Mouse (Mus musculus): ENCODE data around the gene Nsun2. TPM values are rescaled to one million over a fixed set of nuclear protein-coding genes. Genes with fewer than 3 reads are reported as not detected.

Nsun2 gene
- polyA plus RNA-seq, 2 experiments: 102 to 134 TPM

DNA sequence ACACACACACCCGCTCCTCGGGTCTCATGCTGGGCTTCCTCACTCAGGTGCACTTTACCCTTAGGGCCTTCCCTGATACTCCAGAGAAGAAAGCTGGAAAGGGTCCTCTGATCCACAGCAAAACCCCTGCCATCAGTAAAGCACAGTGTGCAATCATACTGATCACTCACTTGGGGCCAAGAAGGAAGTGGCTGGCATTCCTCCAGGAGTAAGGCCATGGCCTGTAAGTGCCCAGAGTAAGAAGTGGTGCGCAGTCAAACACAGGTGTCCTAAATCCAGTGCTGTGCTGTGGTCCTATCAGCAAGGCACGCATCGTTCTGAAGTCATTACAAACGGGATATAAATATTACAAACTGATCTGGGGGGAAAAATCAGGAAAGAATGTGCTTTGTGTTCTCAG lies 16.1 kb upstream of the Nsun2 start:
- DNase-seq (ENCODE audit: low spot score) (no peak), ATAC-seq (ENCODE audit: low FRiP score, low read depth) (no peak)
- H3K4me2 ChIP-seq (replicated peaks; ENCODE audit: low read depth, low read length, severe bottlenecking): no peak overlapping the region
- no peaks in the 10 kb centered on the region for H3K27me3 ChIP-seq (ENCODE audit: control insufficient read depth, insufficient read depth, low read length)
- H3K4me1 ChIP-seq (ENCODE audit: control insufficient read depth, insufficient read depth, low read length): peaks cover 8% of the 10 kb centered on the region; the same call in 1 of the 2 replicates
- 0 out of 2 replicates have a peak overlapping the region, but pooled peaks have one; percentile 16 for H3K9ac ChIP-seq (ENCODE audit: low read depth, low read length, severe bottlenecking)
- no peak overlapping the region for H3K27ac ChIP-seq (replicated peaks; ENCODE audit: low read depth, low read length)
- WGBS: 57% methylated on average over 6 of the region's 6 CpGs
- H3K36me3 ChIP-seq (ENCODE audit: control insufficient read depth, insufficient read depth, low read length): peaks cover 14% of the 10 kb centered on the region
- no peaks in the 10 kb centered on the region for H3K9me3 ChIP-seq (ENCODE audit: control insufficient read depth, low read length)
- H3K4me3 ChIP-seq (replicated peaks; ENCODE audit: low read length): no peak overlapping the region
- no peak for TF ChIP-seq POLR2A (IDR thresholded peaks at IDR 0.05; ENCODE audit: borderline replicate concordance, extremely low read depth, insufficient read depth, insufficient read length)

DNA sequence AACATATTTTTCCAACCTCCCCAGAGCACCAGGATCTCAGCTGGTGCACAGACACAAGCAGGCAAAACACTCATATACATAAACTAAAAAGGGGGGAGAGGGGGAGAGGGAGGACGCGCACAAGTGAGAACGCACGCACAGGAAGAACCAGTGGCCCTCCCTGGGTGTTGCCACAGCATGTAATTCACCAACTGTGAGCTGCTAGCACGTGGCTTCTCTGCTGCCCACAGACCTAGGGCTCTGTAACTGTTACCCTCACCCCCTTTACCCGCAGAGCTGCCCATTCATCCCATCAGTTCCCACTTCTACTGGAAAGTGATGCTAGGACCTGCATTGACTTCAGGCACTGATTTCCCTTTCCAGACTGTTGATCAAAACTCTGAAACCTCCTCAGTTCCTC lies 14.4 kb upstream of the Nsun2 start:
- ATAC-seq (ENCODE audit: low FRiP score, low read depth): no peak
- TF ChIP-seq POLR2A (IDR thresholded peaks at IDR 0.05; ENCODE audit: borderline replicate concordance, extremely low read depth, insufficient read depth, insufficient read length): no peak
- H3K27me3 ChIP-seq (ENCODE audit: control insufficient read depth, insufficient read depth, low read length): no peaks in the 10 kb centered on the region
- peaks cover 7% of the 10 kb centered on the region; the same call in 1 of the 2 replicates for H3K36me3 ChIP-seq (ENCODE audit: control insufficient read depth, insufficient read depth, low read length)
- 72% methylated on average over 6 of the region's 6 CpGs for WGBS
- H3K4me1 ChIP-seq (ENCODE audit: control insufficient read depth, insufficient read depth, low read length): peaks cover 10% of the 10 kb centered on the region; the same call in 1 of the 2 replicates
- no peak for DNase-seq (ENCODE audit: low spot score)
- H3K9me3 ChIP-seq (ENCODE audit: control insufficient read depth, low read length): no peaks in the 10 kb centered on the region
- no peak overlapping the region for H3K4me3 ChIP-seq (replicated peaks; ENCODE audit: low read length)
- no peak overlapping the region for H3K9ac ChIP-seq (ENCODE audit: low read depth, low read length, severe bottlenecking)
- no peak overlapping the region for H3K27ac ChIP-seq (replicated peaks; ENCODE audit: low read depth, low read length)
- no peak overlapping the region for H3K4me2 ChIP-seq (replicated peaks; ENCODE audit: low read depth, low read length, severe bottlenecking)

DNA sequence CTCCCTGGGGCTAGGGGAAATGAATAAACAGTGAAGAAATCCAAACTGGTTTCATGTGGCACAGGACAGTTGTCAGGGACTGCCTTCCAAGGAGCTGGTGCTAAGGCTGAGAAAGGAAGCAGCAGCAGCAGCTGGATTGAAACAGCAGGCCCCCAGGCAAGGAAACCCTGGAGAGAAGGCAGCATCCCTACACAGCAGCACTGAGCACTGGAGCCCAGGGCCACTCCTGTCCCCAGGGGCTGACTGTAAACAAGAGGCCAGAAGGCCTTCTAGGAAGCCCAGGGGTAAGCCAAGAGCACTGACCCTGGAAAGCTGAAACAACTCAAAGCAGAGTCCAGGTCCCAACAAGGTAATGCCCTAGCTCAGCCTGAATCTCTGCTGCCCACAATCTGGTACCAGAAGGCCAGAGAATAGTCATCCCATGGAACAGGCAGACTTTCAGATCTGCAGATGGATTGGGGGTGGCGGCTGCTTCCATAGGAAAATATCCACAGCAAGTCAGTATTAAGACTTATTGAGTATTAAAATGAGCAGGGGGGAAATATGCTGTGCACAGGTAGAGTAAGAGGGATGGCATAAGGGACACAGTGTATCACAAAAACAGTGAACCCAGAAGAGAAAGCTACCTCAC lies 11.3 kb upstream of the Nsun2 start:
- no peak for ATAC-seq (ENCODE audit: low FRiP score, low read depth)
- peaks cover 28% of the 10 kb centered on the region for H3K4me1 ChIP-seq (ENCODE audit: control insufficient read depth, insufficient read depth, low read length)

DNA sequence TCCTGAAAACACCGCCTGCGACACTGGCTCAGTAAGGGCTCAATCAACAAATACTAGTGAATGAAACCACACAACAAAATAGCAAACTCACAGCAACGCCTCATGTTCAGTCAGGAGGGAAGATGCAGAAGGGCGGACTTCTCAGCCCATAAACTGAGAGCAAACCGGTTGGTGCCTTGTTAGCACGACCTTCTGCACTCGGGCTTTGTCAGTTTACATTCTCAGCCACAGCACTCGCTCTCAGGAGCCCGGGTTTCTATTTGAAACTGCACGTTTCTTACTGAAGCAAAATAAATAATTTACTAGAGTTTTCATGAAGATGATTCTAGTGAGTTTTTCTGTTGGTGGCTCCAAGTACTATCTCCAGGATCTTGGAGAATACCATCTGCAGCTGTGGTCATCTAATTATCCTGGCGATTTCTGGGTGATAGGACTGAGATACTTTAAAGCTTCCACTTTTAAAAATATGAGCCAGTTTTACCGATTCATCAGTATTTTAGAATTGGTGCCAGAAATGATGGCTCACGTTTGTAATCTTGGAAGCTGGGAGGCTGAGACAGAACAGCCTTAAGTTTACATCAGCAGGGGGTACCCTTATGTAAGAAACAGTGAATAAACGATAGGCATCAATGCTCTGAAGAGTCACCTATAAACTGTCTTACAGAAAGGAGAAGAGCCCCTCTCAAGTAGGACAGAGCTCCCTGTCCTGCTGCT lies 9.9 kb upstream of the Nsun2 start:
- H3K9ac ChIP-seq (ENCODE audit: low read depth, low read length, severe bottlenecking): 0 out of 2 replicates have a peak overlapping the region, but pooled peaks have one; percentile 22
- DNase-seq (ENCODE audit: low spot score) (no peak), ATAC-seq (ENCODE audit: low FRiP score, low read depth) (no peak)
- H3K27me3 ChIP-seq (ENCODE audit: control insufficient read depth, insufficient read depth, low read length): no peaks in the 10 kb centered on the region
- no peak overlapping the region for H3K27ac ChIP-seq (replicated peaks; ENCODE audit: low read depth, low read length)
- no peak overlapping the region for H3K4me3 ChIP-seq (replicated peaks; ENCODE audit: low read length)
- no peaks in the 10 kb centered on the region for H3K9me3 ChIP-seq (ENCODE audit: control insufficient read depth, low read length)
- H3K36me3 ChIP-seq (ENCODE audit: control insufficient read depth, insufficient read depth, low read length): no peaks in the 10 kb centered on the region
- peaks cover 23% of the 10 kb centered on the region for H3K4me1 ChIP-seq (ENCODE audit: control insufficient read depth, insufficient read depth, low read length)
- TF ChIP-seq POLR2A (IDR thresholded peaks at IDR 0.05; ENCODE audit: borderline replicate concordance, extremely low read depth, insufficient read depth, insufficient read length): no peak
- no peak overlapping the region for H3K4me2 ChIP-seq (replicated peaks; ENCODE audit: low read depth, low read length, severe bottlenecking)
- 50% methylated on average over 14 of the region's 14 CpGs for WGBS

More for the DNA sequence above, 11.3 kb upstream of the Nsun2 start:
- 89% methylated on average over 1 of the region's 1 CpGs for WGBS
- no peaks in the 10 kb centered on the region for H3K9me3 ChIP-seq (ENCODE audit: control insufficient read depth, low read length)
- H3K27me3 ChIP-seq (ENCODE audit: control insufficient read depth, insufficient read depth, low read length): no peaks in the 10 kb centered on the region
- no peak overlapping the region for H3K27ac ChIP-seq (replicated peaks; ENCODE audit: low read depth, low read length)
- H3K4me3 ChIP-seq (replicated peaks; ENCODE audit: low read length): no peak overlapping the region
- 0 out of 2 replicates have a peak overlapping the region, but pooled peaks have one; percentile 16 for H3K9ac ChIP-seq (ENCODE audit: low read depth, low read length, severe bottlenecking)
- no peak for DNase-seq (ENCODE audit: low spot score)
- H3K4me2 ChIP-seq (replicated peaks; ENCODE audit: low read depth, low read length, severe bottlenecking): no peak overlapping the region
- TF ChIP-seq POLR2A (IDR thresholded peaks at IDR 0.05; ENCODE audit: borderline replicate concordance, extremely low read depth, insufficient read depth, insufficient read length): no peak
- no peaks in the 10 kb centered on the region for H3K36me3 ChIP-seq (ENCODE audit: control insufficient read depth, insufficient read depth, low read length)

DNA sequence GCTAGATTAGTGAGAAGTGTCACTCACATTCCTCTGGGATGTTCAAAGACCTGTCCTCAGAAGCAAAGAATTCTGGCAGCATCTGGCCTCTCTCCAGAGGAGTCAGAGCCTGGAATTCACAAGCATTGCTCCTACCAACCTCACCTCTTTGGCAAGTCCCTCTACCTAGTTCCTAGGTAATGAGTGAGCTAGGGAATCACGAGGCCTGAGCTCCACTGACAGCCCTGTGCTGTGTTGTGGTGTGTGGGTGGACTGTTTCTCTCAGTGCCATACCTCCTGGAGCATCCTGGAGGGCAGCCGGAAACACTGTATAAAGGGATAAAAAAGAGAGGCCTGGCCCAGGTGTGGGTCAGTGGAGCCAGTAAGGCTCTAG lies 9.4 kb upstream of the Nsun2 start:
- no peak for DNase-seq (ENCODE audit: low spot score)
- H3K4me1 ChIP-seq (ENCODE audit: control insufficient read depth, insufficient read depth, low read length): peaks cover 23% of the 10 kb centered on the region

More for the DNA sequence above, 9.4 kb upstream of the Nsun2 start:
- no peak for TF ChIP-seq POLR2A (IDR thresholded peaks at IDR 0.05; ENCODE audit: borderline replicate concordance, extremely low read depth, insufficient read depth, insufficient read length)
- H3K9me3 ChIP-seq (ENCODE audit: control insufficient read depth, low read length): no peaks in the 10 kb centered on the region
- H3K9ac ChIP-seq (ENCODE audit: low read depth, low read length, severe bottlenecking): no peak overlapping the region
- no peaks in the 10 kb centered on the region for H3K27me3 ChIP-seq (ENCODE audit: control insufficient read depth, insufficient read depth, low read length)
- ATAC-seq (ENCODE audit: low FRiP score, low read depth): no peak
- WGBS: 61% methylated on average over 2 of the region's 2 CpGs
- H3K36me3 ChIP-seq (ENCODE audit: control insufficient read depth, insufficient read depth, low read length): no peaks in the 10 kb centered on the region
- no peak overlapping the region for H3K27ac ChIP-seq (replicated peaks; ENCODE audit: low read depth, low read length)
- H3K4me3 ChIP-seq (replicated peaks; ENCODE audit: low read length): no peak overlapping the region
- H3K4me2 ChIP-seq (replicated peaks; ENCODE audit: low read depth, low read length, severe bottlenecking): no peak overlapping the region

Measured in limb, embryonic 14.5 days (tissue).